Mouse (Mus musculus) fibroblast of lung, adult 2 months (primary cell): ENCODE results near the gene Irx1.

Experiments used
- DNase-seq: peaks from one replicate; pipeline ENCODE4 v3.0.0-alpha.2; 2011; ENCODE audit warnings: low read depth

Irx1 gene

GRCm38 (mm10) chr13:71963356-71964351, at the start of gene Irx1:
Irx1 (minus strand) TSS chr13:71963723.
- DNase-seq, result no peak

- DNase-seq, result no peak
Observed at GRCm38 (mm10) chr13:71979932-71980655, 16.6 kb upstream of the Irx1 start.

DNA sequence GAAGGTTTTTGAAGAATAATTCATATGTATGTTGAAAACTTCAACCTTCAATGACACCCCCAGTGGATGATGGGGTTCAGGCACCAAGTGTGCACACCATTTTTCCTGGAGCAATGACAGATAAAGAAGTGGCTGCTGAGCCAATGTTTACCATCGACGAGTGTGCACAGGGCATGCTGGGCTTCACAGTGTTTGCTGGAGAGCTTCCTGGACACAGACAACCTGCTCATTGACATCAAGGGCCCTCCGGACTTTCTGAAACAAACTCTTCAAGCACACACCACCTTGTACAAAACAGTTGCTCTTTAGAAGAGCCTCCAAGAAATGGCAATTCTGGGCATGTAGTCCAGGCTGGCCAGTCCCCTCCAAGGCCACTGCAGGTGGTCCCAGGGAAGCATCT, 12.2 kb upstream of the Irx1 start:
- DNase-seq, result no peak

GRCm38 (mm10) chr13:71968286-71968685, 4.8 kb upstream of the Irx1 start:
- DNase-seq, result no peak

- DNase-seq, result no peak
Observed at GRCm38 (mm10) chr13:71967341-71968250, 4.1 kb upstream of the Irx1 start.

- no peak for DNase-seq
Observed at GRCm38 (mm10) chr13:71966631-71967030, 3.1 kb upstream of the Irx1 start.

DNA sequence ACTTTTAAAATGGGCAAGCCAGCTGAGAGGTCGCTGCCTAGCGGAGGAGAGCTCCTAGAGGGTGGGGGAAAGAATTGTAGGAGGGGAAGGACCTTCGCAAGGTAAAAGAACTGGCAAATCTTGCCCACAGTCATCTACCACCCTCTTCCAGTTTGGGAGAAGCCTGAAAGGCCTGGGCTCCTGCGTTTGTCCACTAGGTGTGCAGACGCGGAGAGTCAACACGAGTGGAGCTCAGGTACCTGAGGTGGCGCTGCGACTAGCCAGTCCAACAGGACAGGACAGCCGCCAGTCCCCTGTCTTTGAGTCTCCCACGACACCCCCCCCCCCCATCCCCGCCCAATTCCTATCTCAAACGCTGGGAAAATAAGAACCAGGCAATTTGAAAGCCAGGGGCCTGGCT, 843 bp upstream of the Irx1 start:
- DNase-seq, result no peak

DNA sequence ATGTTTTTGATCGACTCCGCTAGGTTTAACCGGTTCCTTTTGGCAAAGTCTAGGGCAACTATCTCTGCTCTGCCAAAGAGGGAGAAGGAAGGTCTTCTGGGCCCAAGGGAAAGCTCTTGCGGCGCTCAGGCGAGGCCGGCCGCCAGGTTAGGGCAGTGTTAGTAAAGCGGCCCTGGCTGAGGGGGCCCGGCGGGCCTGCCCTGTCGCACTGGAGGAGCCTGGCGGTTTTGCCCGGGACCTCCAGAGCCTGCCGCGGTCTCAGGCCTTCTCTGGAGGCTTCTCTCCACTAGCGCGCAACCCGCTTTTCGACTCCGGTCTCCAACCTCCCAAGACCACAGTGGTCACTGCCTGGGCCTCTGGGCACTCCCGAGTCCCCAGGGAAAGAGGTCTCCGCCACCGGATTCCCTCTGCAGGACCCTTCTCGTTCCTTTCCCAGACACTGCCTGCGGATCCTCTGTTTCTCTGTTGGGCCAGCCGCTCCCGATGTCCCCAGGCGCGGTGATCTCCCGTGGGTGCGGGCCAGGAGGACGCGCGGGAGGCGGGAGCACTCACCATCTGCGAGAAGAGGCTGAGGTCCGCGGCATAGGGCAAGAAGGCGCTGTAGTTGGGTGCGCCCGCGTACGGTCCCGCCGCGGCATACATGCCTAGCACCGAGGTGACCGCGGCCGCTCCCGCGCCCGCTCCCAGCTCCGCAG, 715 bp downstream of the Irx1 start:
- DNase-seq, result no peak

DNA sequence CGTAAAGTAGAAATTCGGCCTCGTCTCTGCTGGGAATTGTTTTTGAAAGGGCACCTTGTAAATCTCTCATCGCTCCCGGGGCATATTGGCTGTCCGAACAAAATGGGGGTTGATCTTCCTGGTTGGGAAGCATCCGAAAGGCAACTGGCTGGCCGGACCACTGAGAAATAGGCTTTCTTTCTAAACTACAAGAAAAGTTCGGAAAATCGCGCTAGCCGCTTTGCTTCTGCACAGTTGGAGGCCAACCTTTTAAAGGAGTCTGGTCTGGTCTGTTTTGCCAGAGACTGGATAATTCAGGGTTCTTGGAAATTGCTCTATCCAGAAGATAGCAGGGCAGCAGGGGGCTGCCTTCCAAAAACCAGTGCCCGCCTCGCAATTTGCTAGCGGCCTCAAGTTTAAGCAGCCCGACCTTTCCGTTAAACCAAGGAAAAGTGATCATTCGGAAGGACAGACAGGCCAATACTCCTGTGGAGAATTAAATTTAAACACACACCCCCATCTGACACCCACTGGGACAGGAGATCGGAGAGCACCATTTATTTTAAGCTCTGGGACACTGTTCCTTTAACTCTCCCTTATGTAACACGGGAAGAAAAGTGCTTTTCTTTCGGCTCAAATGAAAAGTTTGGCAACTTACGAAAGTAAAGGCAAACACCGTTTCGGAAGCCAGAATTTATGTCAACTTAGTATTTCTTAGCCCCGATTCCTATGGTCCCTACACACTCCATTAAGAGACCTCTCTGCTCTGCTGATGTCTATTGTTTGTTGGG, 1.4 kb downstream of the Irx1 start:
- no peak for DNase-seq

DNA sequence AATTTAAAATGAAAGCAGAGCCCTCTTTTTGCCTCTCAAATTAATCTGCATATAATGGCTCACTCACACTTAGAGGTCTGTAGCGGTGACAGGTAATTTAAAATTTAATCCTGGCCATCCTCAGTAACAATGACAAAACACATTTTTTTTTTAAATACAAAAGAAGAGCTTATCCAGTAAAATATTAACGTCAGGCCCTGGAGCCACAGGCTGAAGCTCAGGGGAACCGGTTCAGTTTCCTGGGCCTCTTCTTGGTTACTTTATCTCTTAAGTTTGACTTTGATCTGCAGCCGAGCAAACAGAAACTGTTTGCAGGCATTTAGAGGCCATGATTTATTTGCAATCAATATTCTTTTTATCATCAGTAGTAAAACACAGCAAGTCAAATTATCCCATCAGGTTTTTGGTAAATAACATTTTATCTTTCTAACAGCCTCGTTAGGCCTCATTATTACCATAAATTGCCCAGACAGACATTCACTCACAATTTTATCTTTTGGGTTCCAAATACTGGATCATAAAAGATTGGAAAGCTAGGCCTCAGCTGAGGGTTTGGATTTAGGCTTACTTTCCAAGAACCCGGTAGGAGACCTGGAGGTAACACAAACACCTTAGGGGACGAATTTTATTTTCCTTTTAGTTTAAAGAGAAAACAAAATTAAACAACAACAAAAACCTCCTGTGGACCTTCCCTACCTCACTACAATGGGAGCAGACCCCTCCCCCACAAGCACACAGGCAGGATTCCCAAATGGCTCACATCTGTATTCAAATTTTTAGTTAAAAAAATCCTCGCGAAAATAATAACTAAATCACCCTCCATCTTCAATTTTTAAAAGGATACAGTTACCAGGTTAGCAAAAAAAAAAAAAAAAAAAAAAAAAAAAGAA, 2.4 kb downstream of the Irx1 start:
- DNase-seq, result no peak

DNA sequence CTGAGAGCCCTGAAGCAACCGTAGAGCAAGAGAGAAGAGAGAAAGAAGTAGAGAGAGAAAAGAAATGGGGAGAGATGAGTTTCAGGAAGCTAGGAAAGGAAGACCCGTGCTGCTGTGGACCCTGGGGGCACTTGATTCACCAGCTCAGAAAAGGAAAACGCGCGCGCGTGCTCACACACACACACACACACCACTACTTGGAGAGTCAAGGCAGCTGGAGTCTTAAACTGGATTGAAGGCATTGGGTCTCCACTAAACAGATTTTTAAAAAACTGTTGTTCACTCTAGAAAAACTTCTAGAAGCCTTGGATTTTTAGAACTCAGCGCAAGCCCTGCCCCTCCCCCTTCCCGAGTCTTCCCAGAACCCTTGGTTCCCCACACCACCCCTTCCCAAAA, 3.2 kb downstream of the Irx1 start:
- no peak for DNase-seq

DNA sequence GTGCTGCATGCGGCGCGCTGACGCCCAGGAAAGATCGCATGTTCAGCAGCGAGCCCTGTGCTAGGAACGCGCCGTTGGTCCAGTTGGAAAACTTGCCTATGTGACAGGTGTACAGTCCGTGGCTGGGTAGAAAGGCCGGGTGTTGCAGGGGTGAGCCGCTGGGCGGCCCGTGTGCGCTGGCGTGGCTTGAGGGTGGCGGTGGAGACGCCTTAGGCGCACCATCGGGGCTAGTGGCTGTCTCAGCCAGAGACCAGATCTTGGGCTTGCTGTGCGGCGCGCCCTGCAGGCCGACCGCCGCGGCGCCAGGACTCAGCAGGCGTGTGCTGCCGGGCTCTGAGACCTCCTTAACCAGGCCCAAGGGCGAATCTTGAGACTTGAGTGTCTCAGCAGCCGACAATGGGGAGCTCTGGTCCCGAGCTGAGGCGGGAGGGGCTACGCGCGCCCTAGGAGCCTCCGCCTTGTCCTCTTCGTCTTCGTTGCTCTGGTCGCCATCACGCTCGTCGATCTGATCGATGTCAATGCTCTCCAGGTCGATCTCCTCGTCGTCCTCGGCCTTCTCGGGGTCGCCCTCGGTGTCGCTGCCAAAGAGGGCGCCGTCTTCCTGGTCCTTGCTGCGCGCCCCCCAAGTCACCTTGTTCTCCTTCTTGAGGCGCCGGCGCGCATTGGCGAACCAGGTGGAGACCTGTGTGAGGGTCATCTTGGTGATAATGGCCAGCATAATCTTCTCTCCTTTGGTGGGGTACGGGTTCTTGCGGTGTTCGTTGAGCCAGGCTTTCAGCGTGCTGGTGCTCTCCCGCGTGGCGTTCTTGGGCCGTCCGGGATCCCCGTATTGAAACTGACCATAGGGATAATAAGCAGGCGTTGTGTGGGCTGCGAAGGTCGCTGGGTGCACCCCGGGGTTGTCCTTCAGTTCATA, 3.9 kb downstream of the Irx1 start:
- DNase-seq, result no peak

DNA sequence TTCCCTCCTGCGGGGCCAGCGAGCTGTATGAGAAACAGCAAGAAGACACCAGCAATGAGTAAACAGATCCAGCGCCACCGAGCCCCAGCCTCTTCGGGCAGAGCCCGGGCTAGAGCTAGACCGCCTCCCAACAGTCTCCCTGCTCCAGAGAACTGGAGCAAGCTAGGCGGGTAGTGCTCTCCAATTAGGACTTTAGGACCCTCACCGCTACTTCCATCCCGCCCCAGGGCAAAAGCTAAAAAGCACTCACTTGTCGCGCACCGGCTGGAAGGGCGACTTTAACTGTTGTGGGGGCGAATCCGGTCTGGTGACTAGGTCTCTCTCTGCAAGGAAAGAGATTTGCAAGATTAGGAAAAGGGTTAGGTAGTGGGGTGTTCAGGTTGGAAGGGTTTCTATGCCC, 4.9 kb downstream of the Irx1 start:
- no peak for DNase-seq

GRCm38 (mm10) chr13:71957811-71958351, 5.6 kb downstream of the Irx1 start:
- no peak for DNase-seq

GRCm38 (mm10) chr13:71957147-71957546, 6.4 kb downstream of the Irx1 start:
- DNase-seq, result no peak

GRCm38 (mm10) chr13:71956481-71956880, 7.0 kb downstream of the Irx1 start:
- no peak for DNase-seq

DNA sequence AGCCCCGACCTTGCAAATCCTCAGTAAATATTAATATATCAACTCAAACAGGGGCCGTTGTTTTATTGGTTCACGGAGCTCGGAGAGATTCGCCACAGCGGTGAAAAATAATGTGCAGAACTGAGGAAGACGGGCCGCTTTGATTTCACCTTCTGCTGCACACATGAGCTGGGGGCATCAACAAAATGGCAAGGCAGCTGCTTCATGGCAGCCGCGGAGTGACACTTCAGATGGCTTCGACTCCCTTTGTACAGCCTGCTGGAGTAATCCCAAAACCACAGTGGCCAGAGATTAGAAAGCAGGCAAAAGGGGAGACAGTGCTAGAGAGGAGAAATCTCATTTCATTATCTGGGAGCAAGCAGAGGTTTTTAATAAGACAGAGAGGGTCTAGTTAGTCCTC, 11.6 kb downstream of the Irx1 start:
- DNase-seq, result no peak

- no peak for DNase-seq
Observed at GRCm38 (mm10) chr13:71949859-71950258, 13.7 kb downstream of the Irx1 start.
